Mouse (Mus musculus): Measurements from ENCODE around the gene Mrpl1.

Gene Mrpl1

DNA sequence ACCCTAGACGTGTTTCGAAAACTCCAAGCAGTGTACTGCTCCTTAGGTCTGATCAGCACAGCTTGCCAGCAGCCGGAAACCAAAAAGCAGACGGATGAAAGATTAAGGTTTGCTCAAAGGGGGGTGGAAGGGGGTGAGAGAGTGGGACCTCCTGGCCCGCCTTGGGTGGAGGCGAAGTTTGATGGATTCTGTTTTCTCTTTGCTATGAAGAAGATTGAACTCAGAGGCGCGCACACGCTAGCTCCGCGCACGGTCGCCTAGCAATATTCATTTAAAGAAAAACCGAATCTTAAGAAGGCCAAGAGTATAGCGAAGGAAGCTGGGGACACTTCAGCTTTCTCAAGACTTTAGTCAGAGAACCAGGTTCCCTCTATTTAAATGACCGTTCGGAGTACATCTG, at the start of gene Mrpl1:
TSS of gene Mrpl1 (plus strand) at position 35 of the 400 bp plus-strand sequence.
- peak; percentile 17 to 27 for DNase-seq

- DNase-seq = peak; percentile 47 to 57
Measured at GRCm38 (mm10) chr5:96160467-96161262, 48.6 kb upstream of the Mrpl1 start.

GRCm38 (mm10) chr5:96161263-96161577, 48.1 kb upstream of the Mrpl1 start:
- no peak for DNase-seq

DNA sequence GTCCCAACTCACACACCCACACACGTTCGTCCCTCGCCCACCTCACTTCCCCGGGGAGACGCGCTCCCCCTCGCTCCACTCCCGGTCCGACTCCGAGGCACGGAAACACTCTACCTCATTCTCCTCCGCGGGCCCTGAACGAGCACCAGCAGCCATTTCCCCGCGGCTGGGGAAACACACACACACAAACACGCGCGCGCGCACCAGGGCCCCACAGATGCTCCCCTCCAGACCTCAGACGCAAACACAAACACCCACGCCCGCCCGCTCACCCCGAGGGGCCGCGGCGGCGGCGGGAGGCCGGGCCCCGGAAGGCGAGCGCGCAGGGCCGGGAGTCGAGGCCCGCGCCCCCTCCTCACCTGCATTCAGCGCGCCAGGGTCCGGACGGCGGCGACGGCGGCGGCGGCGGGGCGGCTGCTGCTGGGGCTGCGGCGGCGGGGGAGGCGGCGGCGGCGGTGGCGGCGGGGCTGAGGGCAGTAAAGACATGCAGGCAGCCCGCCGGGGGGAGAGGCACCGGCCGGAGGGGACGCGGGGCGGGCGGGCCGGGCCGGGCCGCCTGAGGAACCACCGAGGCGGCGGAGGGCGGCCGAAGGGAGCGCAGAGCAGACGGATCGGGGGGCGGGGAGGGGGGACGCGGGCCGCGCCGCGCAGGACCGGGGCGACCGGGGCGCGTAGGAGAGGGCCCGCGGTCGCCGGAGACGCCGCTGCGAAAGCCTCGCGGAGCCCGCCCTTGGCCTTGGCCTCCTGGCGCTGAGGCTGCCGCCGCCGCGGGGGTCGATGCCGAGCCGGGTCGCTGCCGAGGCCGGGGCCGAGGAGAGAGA, 47.5 kb upstream of the Mrpl1 start:
- peak; percentile 54 for DNase-seq

DNA sequence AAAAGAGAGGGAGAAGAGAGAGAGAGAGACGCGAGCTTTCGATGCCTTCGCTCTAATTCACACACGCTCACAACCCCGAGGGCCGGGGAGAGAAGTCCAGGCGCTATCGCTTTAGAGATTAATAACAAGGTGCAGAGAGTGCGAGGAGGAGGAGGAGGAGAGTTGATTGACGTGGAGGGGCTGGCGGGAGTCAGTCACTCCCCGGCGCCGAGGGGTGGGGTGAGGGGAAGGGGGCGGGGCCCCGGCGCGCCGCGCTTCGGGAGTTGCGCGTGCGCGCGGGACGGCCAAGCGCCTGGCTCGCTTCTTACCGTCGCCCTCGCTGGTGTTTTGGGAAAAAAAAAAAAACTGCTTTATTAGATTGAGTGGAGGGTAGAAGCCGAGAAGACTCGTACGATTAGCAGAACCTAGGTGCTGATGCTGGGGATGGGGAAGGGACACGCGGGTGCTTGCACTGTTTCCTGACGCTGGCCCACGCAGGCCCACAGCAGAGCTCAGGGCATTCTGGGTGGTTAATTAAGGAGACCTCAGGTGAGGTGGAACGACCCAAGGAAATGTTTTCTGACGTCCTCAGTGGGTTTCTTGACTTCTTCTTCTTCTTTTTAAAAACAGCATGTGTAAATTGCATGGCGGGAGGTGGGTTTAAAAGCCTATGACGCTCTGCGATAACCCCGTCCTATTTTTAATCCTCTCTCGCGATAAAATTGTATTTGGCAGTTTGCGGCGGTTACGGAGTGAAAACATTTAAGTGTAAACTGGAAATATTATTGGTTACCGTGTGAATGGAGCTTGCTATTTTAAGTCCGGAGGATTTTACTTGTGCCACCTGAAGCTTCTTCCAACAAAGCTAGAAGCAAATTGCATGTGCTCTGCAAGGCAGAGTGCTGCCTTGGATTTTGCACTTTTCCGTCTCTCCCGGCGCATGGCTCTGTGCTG, 46.6 kb upstream of the Mrpl1 start:
- DNase-seq = peak; percentile 88 to 90

- DNase-seq = no peak
Measured at GRCm38 (mm10) chr5:96163396-96164020, 45.8 kb upstream of the Mrpl1 start.

DNA sequence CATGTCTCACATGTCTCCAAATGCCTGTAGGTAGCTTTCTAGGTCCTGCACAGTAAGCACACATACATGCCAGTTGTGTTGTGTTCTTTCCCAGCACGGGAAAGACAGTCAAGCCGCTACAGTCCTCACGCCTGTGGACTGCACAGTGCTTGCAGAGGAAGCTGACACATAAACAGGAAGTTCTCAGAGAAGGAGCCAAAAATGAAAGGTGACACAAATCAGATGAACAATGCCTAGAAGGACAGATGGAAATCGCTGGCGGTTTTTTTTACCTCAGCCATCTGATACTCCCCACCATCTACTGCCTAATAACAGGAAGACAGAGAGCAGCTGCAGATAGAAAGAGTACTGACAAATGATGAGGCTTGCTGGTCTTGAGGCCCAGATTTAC, 45.3 kb upstream of the Mrpl1 start, which contains the start of gene Cnot6l:
TSS of gene Cnot6l (minus strand) at position 151 of the 391 bp plus-strand sequence.
- peak; percentile 48 to 69 for DNase-seq

GRCm38 (mm10) chr5:96166761-96167160, 42.5 kb upstream of the Mrpl1 start:
- no peak for DNase-seq

GRCm38 (mm10) chr5:96170443-96170842, 38.9 kb upstream of the Mrpl1 start:
- no peak for DNase-seq

- no peak for DNase-seq
Measured at GRCm38 (mm10) chr5:96171765-96172164, 37.5 kb upstream of the Mrpl1 start.

DNA sequence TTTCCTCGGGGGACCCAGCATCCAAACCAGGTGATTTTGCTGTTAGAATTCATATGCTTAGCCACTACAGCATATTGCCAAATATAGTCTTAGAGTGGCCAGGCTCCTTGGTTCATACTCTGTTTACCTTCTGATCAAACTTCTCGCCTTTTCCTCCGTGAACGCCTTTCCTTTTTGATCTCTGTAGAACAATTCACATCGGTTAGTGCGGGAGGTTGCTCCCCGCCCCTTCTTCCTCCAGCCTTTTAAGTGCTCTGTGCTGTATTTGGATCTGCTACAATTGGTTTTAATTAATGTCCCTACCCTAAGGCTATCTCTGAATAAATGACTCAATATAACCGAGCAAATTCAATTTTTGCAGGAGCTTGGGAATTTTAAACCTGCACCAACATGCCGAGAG, 33.2 kb upstream of the Mrpl1 start:
- peak in 1 of 2 experiments; percentile 39 for DNase-seq

- DNase-seq = peak in 1 of 2 experiments; percentile 14
Measured at GRCm38 (mm10) chr5:96176879-96177358, 32.4 kb upstream of the Mrpl1 start.

DNA sequence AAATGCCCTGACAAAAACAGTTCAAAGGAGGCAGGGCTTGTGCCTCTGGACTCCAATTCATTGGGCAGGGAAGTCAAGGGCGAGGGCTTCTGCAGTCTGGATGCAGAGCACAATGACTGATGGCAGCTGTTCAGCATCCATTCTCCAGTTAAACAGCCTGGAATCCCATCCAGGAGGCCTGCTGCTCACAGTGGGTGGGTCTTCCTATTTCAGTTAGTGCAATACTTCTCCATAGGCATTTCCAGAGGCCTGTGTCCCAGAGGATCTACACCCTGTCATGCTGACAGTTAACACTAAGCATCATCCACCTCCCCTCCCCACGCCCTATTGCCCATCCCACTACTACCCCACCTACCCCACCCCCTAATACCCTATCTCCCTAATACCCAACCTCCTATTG, 26.1 kb upstream of the Mrpl1 start:
- DNase-seq = no peak

- DNase-seq = no peak
Measured at GRCm38 (mm10) chr5:96183987-96184386, 25.3 kb upstream of the Mrpl1 start.

- no peak for DNase-seq
Measured at GRCm38 (mm10) chr5:96189761-96190160, 19.5 kb upstream of the Mrpl1 start.

DNA sequence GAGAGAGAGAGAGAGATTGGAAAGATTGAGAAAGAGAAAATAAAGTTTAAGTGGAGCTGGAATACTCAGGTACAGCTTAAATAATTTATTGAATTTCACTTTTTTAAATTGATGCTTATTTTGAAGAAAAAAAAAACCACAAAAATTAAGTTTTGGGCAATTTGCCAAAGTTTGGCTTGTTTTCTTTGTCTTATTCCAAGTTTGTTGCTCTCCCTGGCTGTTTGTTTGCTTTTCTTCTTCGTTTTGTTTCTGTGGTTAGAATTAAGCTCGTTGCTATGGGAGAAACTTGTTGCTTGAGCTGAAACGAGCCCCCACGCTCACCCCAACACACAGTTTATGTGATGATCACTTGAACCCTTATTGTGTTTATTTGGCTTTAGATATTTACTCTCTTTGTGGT, 18.0 kb upstream of the Mrpl1 start:
- no peak for DNase-seq

GRCm38 (mm10) chr5:96196547-96197052, 12.7 kb upstream of the Mrpl1 start:
- DNase-seq = peak in 1 of 2 experiments; percentile 24

DNA sequence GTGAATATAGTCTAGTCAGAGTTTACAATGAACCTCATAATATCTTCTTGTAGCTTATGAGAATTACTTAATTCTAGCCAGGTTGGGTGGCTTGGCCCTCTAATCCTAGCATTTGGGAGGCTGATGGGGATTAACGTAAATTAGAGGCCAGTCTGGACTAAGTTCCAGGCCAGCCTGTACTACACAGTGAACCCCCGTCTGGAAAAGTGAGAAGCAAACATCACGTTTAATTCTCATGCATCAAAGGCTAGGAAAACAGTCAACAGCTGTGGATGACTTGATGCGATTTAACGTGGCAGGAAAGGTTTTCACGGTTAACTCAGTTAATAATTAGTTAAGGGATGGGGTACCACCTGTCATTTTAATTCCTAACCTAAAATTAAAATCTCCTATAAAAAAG, 11.0 kb upstream of the Mrpl1 start:
- no peak for DNase-seq

- no peak for DNase-seq
Measured at GRCm38 (mm10) chr5:96200269-96200668, 9.0 kb upstream of the Mrpl1 start.

GRCm38 (mm10) chr5:96201462-96202154, 7.7 kb upstream of the Mrpl1 start:
- no peak for DNase-seq

- DNase-seq = peak; percentile 75 to 79
Measured at GRCm38 (mm10) chr5:96206897-96207296, 2.4 kb upstream of the Mrpl1 start.
